Mouse (Mus musculus) liver, adult (tissue): ENCODE data around the gene Atp5j.
A peak's percentile ranks its signal among the peaks of the same experiment; 100 is the strongest.

Source experiments
- GATA4 ChIP-seq: IDR thresholded peaks from 2 replicates; pipeline ENCODE4 v1.6.1; 2014; ENCODE audit warnings: mild to moderate bottlenecking, low read length; ENCODE audit not compliant: insufficient replicate concordance

Atp5j gene

DNA sequence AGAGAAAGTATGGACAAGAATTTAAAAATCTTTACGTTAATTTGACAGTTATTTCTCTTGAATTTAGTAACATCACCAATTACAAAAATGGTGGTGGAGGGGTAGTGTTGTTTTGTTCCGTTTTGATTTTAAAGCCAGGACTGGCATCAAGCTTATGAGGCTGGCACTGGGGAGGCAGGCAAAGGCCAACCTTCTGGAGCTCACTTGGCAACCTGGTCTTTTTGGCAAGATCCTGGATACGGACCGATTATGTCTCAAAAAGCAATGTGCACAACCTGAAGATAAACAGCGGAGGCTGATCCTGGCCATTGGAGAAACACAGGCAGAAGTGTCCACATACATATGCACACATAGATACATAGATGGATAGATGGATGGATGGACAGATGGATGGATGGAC, 2.7 kb downstream of the Atp5j start:
- TF ChIP-seq GATA4: no peak

GRCm38 (mm10) chr16:84831696-84832095, 3.7 kb downstream of the Atp5j start:
- TF ChIP-seq GATA4: no peak

DNA sequence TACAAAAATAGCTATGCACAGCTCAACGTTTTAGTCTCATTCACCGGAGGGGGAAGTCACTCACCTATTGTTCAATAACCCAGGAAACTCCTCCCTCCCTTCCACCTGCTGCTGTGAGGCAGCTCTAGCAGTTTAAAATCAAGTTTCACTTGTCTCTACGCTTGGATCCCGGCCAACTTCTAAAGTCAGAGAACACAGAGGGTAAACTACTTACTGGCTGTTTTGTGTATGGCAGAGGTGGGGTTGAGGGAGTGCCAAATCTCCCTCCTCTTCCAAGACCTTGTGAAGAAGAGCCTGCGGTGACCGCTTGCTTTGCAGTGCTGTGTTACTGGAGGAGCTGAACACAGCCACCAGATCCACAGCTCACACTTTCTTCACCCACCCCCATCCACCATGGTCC, 10.4 kb downstream of the Atp5j start:
- no peak for TF ChIP-seq GATA4

DNA sequence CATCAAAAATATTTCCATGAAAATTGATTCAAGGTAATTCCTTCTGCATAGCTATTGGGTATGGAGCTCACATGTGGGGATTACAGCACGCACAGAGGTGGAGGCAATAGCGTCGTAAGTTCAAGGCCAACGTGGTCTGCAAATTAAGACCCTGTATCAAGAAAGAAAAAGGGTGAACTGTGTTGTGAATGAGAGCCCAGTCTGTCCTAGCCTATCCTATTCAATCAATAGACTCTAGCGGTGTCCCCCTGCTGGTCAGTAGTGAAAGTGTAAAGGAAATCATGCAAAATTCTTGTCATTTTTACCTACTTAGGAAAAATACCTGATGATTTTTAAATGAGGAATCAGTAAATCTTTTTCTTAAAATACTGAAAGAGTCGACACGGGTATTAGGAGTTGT, 18.0 kb downstream of the Atp5j start:
- no peak for TF ChIP-seq GATA4

DNA sequence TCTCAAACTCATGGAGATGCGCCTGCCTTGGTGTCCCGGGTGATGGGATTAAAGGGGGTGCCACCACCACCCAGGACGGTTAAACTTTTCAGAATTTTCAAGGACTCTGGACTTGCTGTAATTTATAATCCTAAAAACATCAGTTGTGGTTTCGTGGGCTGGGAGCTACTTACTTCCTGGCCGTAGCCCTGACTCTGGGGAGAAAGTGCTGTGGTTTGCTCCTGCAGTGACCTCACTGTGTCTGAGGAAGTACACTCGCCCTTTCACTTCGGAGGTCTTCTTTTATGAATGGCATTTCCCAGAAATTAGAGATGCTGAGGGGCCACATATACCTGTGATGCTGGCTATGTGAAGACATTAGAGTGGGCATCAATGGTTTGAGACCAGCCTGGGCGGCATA, 20.9 kb downstream of the Atp5j start:
- TF ChIP-seq GATA4: no peak

DNA sequence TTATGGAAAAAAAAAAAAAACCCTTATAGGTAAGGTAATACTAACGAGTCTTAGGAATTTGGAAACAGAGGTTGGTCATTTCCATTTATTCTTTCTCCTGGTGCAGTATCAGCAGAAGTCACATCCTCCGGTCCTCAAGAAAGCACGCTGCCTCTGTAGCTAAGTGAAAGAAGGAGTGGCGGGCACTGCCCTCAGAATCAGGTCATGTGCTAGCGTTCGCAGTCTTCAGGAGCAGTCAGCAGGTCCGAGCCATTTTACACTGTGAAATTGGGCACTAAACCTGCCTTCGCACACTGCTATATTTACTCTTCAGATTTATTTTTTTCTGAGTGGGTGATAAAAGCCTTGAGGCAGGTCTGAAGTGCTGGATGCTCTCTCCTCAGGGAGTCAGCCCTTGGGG, 21.6 kb downstream of the Atp5j start:
- no peak for TF ChIP-seq GATA4

- no peak for TF ChIP-seq GATA4
Measured at GRCm38 (mm10) chr16:84810254-84810653, 25.2 kb downstream of the Atp5j start.

- no peak for TF ChIP-seq GATA4
Measured at GRCm38 (mm10) chr16:84807874-84808273, 27.6 kb downstream of the Atp5j start.

GRCm38 (mm10) chr16:84806175-84806574, 29.2 kb downstream of the Atp5j start:
- TF ChIP-seq GATA4: peak; percentile 77; the same call in 1 of the 2 replicates

DNA sequence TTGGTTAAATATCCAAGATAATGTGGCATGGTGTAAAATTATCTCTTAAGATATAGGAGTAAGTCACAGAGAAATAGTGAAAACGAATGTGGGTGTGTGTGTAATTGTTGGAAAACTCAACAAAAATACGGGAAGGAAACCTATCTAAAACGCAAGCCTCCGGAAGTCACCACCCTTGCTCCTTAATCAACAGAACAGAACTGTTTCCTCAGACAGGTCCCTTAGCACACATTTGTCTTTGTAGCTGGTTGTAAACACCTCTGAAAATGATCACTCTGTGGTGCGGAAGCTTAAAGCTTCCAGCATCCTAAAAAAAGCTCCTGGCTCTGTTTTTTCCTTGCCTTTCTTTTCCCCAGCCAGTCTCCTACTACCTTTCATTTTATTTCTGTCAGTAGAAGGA, 30.6 kb downstream of the Atp5j start:
- peak; percentile 92 for TF ChIP-seq GATA4

DNA sequence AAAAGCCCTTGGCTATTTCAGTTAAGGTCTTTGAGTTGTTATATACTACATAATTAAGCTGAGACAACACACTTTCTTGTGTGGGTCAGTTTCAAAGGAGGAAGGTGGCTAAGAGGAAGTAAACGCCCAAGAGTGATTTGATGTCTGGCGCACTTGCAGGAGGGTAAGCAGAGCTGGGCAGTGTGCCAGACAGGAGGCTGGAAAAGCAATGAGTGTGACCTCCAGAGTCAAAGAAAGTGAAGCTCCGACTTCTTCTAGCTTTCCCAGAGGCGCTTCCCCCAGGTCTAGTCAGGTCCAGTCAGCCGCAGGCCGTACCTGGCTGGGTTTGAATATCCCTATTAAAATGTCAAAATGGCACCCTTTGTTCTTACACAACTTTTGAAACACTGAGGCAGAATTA, 33.2 kb downstream of the Atp5j start:
- no peak for TF ChIP-seq GATA4

DNA sequence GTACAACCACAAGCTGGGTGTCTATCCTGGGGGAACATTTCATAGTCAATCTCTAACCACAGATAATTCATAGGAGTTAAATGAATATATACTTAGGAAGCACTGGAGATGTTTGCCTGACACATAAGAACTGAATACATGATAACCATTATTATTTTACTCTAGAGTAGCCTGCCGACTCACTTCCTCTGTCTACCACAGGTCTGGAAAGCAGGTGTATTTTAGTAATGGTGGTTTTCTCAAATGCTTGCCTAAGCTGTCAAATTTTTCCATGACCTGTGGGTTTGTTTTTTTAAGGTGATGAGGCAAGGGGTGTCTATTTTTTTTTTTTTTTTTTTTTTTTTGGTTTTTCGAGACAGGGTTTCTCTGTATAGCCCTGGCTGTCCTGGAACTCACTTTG, 35.4 kb downstream of the Atp5j start:
- TF ChIP-seq GATA4: no peak

GRCm38 (mm10) chr16:84796678-84797077, 38.7 kb downstream of the Atp5j start:
- TF ChIP-seq GATA4: peak; percentile 39; the same call in 1 of the 2 replicates

GRCm38 (mm10) chr16:84795337-84795736, 40.1 kb downstream of the Atp5j start:
- no peak for TF ChIP-seq GATA4

DNA sequence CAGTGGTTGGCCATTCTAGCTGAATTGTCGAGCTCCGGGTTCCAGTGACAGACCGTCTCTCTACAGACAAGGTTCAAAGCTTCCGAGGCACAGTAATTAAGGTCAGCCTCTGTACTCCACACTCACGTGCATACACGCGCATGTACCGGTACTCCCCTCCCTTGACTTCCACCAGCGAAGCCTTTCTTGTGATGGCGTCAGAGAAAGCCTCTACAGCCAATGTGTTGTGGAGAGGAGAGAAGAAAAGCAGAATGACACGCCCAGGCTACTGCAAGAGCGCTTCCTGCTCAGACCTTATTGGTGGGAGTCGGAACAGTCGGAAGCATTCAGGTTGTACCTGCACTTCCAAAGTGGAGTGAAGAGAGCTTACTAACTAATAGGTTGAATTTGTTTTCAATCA, 42.0 kb downstream of the Atp5j start:
- no peak for TF ChIP-seq GATA4

GRCm38 (mm10) chr16:84790595-84791165, 44.7 kb downstream of the Atp5j start:
- no peak for TF ChIP-seq GATA4

GRCm38 (mm10) chr16:84784966-84785365, 50.5 kb downstream of the Atp5j start:
- TF ChIP-seq GATA4: no peak
